Mouse (Mus musculus): ENCODE data around the gene Gpd1l. TPM values are rescaled to one million over a fixed set of nuclear protein-coding genes. Genes with fewer than 3 reads are reported as not detected.

Gpd1l gene
- polyA plus RNA-seq, 1 experiment = 3.2 TPM

DNA sequence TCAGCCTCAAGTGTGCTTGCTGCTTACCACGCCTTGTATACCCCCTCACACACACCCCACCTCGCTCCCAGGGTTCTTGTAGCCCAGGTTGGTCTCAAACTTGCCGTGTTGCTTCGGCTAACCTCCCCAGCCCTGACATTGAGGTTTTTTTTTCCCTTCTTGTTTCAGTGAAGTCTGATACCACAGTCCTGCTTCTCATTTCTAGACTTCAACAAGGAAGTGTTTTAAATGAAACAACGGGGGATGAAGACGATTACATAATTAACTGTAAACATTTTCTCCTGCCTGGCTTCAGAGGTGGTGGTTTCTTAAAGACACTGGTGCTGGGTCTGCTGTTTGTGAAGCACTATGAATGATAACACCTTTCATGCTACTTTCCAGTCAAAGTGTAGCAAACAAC, 27.1 kb upstream of the Gpd1l start:
- no peak for TF ChIP-seq CTCF (IDR thresholded peaks at IDR 0.05; ENCODE audit: control insufficient read depth, insufficient read depth, insufficient replicate concordance, low read depth, low read length)
- no peak for TF ChIP-seq POLR2A (IDR thresholded peaks at IDR 0.05; ENCODE audit: control insufficient read depth, low read depth, low read length)
- no peaks in the 10 kb centered on the region; the same call in 1 of the 2 replicates for H3K4me1 ChIP-seq (ENCODE audit: control insufficient read depth, insufficient read depth, low read length)
- H3K27me3 ChIP-seq (ENCODE audit: control insufficient read depth, insufficient read depth, low read length) = no peaks in the 10 kb centered on the region
- no peak overlapping the region for H3K4me3 ChIP-seq (ENCODE audit: control insufficient read depth, low read depth, low read length)
- no peak overlapping the region for H3K27ac ChIP-seq (ENCODE audit: control insufficient read depth, insufficient read depth, low read depth, low read length)
- H3K36me3 ChIP-seq (ENCODE audit: control insufficient read depth, insufficient read depth, low read length) = no peaks in the 10 kb centered on the region

GRCm38 (mm10) chr9:114960043-114960789, 26.4 kb upstream of the Gpd1l start:
- Histone ChIP-seq H3K27ac (ENCODE audit: control insufficient read depth, insufficient read depth, low read depth, low read length) (no peak overlapping the region), H3K36me3 (ENCODE audit: control insufficient read depth, insufficient read depth, low read length) (no peaks in the 10 kb centered on the region), H3K4me1 (ENCODE audit: control insufficient read depth, insufficient read depth, low read length) (no peaks in the 10 kb centered on the region; the same call in 1 of the 2 replicates), H3K4me3 (ENCODE audit: control insufficient read depth, low read depth, low read length) (no peak overlapping the region), H3K27me3 (ENCODE audit: control insufficient read depth, insufficient read depth, low read length) (no peaks in the 10 kb centered on the region)
- TF ChIP-seq CTCF (IDR thresholded peaks at IDR 0.05; ENCODE audit: control insufficient read depth, insufficient read depth, insufficient replicate concordance, low read depth, low read length) (no peak), POLR2A (IDR thresholded peaks at IDR 0.05; ENCODE audit: control insufficient read depth, low read depth, low read length) (no peak)

- H3K36me3 ChIP-seq (ENCODE audit: control insufficient read depth, insufficient read depth, low read length) = no peaks in the 10 kb centered on the region
- no peak for TF ChIP-seq CTCF (IDR thresholded peaks at IDR 0.05; ENCODE audit: control insufficient read depth, insufficient read depth, insufficient replicate concordance, low read depth, low read length)
- no peak overlapping the region for H3K27ac ChIP-seq (ENCODE audit: control insufficient read depth, insufficient read depth, low read depth, low read length)
- H3K27me3 ChIP-seq (ENCODE audit: control insufficient read depth, insufficient read depth, low read length) = no peaks in the 10 kb centered on the region
- H3K4me3 ChIP-seq (ENCODE audit: control insufficient read depth, low read depth, low read length) = no peak overlapping the region
- H3K4me1 ChIP-seq (ENCODE audit: control insufficient read depth, insufficient read depth, low read length) = no peaks in the 10 kb centered on the region
Measured at GRCm38 (mm10) chr9:114956945-114957344, 23.2 kb upstream of the Gpd1l start.

GRCm38 (mm10) chr9:114955340-114955739, 21.6 kb upstream of the Gpd1l start:
- Histone ChIP-seq H3K4me3 (ENCODE audit: control insufficient read depth, low read depth, low read length) (no peak overlapping the region), H3K36me3 (ENCODE audit: control insufficient read depth, insufficient read depth, low read length) (no peaks in the 10 kb centered on the region), H3K4me1 (ENCODE audit: control insufficient read depth, insufficient read depth, low read length) (no peaks in the 10 kb centered on the region), H3K27me3 (ENCODE audit: control insufficient read depth, insufficient read depth, low read length) (no peaks in the 10 kb centered on the region), H3K27ac (ENCODE audit: control insufficient read depth, insufficient read depth, low read depth, low read length) (no peak overlapping the region)
- no peak for TF ChIP-seq CTCF (IDR thresholded peaks at IDR 0.05; ENCODE audit: control insufficient read depth, insufficient read depth, insufficient replicate concordance, low read depth, low read length)
- no peak for TF ChIP-seq POLR2A (IDR thresholded peaks at IDR 0.05; ENCODE audit: control insufficient read depth, low read depth, low read length)

DNA sequence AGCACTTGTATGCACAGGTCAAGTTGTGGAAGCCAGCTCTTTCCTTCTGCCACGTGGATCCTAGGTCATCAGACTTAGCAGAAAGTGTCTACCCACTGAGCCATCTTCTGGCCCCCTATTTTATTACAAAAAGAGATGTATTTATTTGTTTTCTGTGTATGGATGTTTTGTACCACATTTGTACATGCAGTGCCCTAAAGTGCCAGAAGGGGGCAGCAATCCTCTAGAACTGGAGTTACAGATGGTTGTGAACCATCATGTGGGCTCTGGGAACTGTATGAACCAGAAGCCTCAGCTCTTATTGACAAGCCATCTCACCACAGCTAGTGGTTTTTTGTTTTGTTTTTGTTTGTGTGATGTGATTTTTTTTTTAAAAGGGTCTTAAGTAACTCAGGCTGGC, 19.1 kb upstream of the Gpd1l start:
- no peak overlapping the region for H3K4me3 ChIP-seq (ENCODE audit: control insufficient read depth, low read depth, low read length)
- H3K4me1 ChIP-seq (ENCODE audit: control insufficient read depth, insufficient read depth, low read length) = no peaks in the 10 kb centered on the region
- H3K36me3 ChIP-seq (ENCODE audit: control insufficient read depth, insufficient read depth, low read length) = no peaks in the 10 kb centered on the region
- H3K27ac ChIP-seq (ENCODE audit: control insufficient read depth, insufficient read depth, low read depth, low read length) = no peak overlapping the region
- no peaks in the 10 kb centered on the region for H3K27me3 ChIP-seq (ENCODE audit: control insufficient read depth, insufficient read depth, low read length)
- TF ChIP-seq CTCF (IDR thresholded peaks at IDR 0.05; ENCODE audit: control insufficient read depth, insufficient read depth, insufficient replicate concordance, low read depth, low read length) (no peak), POLR2A (IDR thresholded peaks at IDR 0.05; ENCODE audit: control insufficient read depth, low read depth, low read length) (no peak)

DNA sequence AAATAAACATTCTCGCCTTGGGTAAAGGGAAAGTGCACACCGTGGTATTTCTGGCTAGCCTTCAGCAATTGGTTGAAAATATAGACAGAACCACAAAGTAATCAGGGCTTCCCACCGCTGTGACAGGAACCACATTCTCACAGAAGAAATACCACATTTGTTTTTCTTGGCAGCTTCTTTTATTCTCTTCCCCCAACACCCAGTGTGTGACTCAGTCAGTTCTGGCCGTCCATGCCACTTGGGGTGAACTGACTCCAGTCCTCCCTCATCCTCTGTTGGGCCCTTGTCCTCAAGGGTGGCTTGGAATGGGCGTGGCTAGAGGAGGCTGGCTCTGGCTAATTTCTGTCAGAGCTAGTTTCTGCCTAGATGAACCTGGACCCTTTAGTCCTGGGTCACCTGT, 14.6 kb upstream of the Gpd1l start:
- Histone ChIP-seq H3K27me3 (ENCODE audit: control insufficient read depth, insufficient read depth, low read length) (no peaks in the 10 kb centered on the region), H3K27ac (ENCODE audit: control insufficient read depth, insufficient read depth, low read depth, low read length) (no peak overlapping the region), H3K36me3 (ENCODE audit: control insufficient read depth, insufficient read depth, low read length) (no peaks in the 10 kb centered on the region), H3K4me1 (ENCODE audit: control insufficient read depth, insufficient read depth, low read length) (no peaks in the 10 kb centered on the region), H3K4me3 (ENCODE audit: control insufficient read depth, low read depth, low read length) (no peak overlapping the region)
- TF ChIP-seq POLR2A (IDR thresholded peaks at IDR 0.05; ENCODE audit: control insufficient read depth, low read depth, low read length) (no peak), CTCF (IDR thresholded peaks at IDR 0.05; ENCODE audit: control insufficient read depth, insufficient read depth, insufficient replicate concordance, low read depth, low read length) (no peak)

- no peak for TF ChIP-seq POLR2A (IDR thresholded peaks at IDR 0.05; ENCODE audit: control insufficient read depth, low read depth, low read length)
- no peak for TF ChIP-seq CTCF (IDR thresholded peaks at IDR 0.05; ENCODE audit: control insufficient read depth, insufficient read depth, insufficient replicate concordance, low read depth, low read length)
- Histone ChIP-seq H3K4me1 (ENCODE audit: control insufficient read depth, insufficient read depth, low read length) (no peaks in the 10 kb centered on the region), H3K27ac (ENCODE audit: control insufficient read depth, insufficient read depth, low read depth, low read length) (no peak overlapping the region), H3K36me3 (ENCODE audit: control insufficient read depth, insufficient read depth, low read length) (no peaks in the 10 kb centered on the region), H3K27me3 (ENCODE audit: control insufficient read depth, insufficient read depth, low read length) (no peaks in the 10 kb centered on the region), H3K4me3 (ENCODE audit: control insufficient read depth, low read depth, low read length) (no peak overlapping the region)
Measured at GRCm38 (mm10) chr9:114945576-114945975, 11.8 kb upstream of the Gpd1l start.
